Mouse (Mus musculus) heart, postnatal 0 days (tissue): ENCODE measurements around the gene Ptges3.

Source experiments
- CTCF ChIP-seq: IDR thresholded peaks from 2 replicates; pipeline ENCODE4 v1.5.1; 2016; ENCODE audit warnings: antibody characterized with exemption, control low read depth, low read depth
- EP300 ChIP-seq: IDR thresholded peaks from 2 replicates; pipeline ENCODE4 v1.6.1; 2016; ENCODE audit warnings: antibody characterized with exemption, low read depth

GRCm38 (mm10) chr10:128096313-128096692 lies 37.5 kb downstream of the Ptges3 start:
- TF ChIP-seq CTCF: no peak
- TF ChIP-seq EP300: no peak
